Mouse (Mus musculus): Measurements from ENCODE around the gene Macf1.
A peak's percentile ranks its signal among the peaks of the same experiment; 100 is the strongest.

The Macf1 gene

DNA sequence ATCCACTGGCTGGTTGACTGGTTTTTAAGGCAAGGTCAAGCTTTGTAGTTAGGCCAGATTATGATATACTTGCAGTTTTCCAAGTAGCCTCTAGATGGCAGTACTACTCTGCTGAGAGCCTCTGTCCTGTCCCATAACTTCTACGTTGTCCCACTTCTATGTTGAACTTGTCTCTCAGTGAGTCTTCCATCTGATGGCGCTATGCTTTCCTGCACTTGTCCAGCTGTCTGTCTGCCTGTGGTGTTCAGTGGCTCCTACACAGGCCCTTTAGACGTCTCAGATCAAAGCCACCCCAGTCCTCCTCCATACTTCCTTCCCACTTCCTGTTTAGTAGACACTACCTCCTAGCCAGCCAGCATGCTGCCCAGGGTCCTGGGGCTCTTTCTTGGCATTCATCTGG, 378.4 kb downstream of the Macf1 start:
- DNase-seq (ENCODE audit: low spot score in 2 of 2) = peak; percentile 40 to 48
